Mouse (Mus musculus) urinary bladder, adult 18-20 months (tissue): Measurements from ENCODE around the gene Hoxa6.

Experiments used
- DNase-seq, 2 experiments: peaks; one replicate each; pipeline ENCODE4 v3.0.0; 2022; ENCODE audit warnings: low spot score in 2 of 2, mixed read lengths in 2 of 2

Hoxa6 gene

GRCm38 (mm10) chr6:52164626-52165440, 43.7 kb downstream of the Hoxa6 start, which contains the start of gene Hoxa2:
Hoxa2 (minus strand) TSS chr6:52164831.
- no peak for DNase-seq

GRCm38 (mm10) chr6:52164051-52164625, 44.4 kb downstream of the Hoxa6 start:
- DNase-seq = no peak

- DNase-seq = no peak
Measured at GRCm38 (mm10) chr6:52163366-52164031, 45.0 kb downstream of the Hoxa6 start.

- no peak for DNase-seq
Measured at GRCm38 (mm10) chr6:52162611-52163365, 45.7 kb downstream of the Hoxa6 start.

GRCm38 (mm10) chr6:52162093-52162380, 46.5 kb downstream of the Hoxa6 start:
- DNase-seq = no peak

- no peak for DNase-seq
Measured at GRCm38 (mm10) chr6:52161336-52162092, 47.0 kb downstream of the Hoxa6 start.

GRCm38 (mm10) chr6:52160511-52161335, 47.8 kb downstream of the Hoxa6 start:
- DNase-seq = peak in 1 of 2 experiments; percentile 63

GRCm38 (mm10) chr6:52159979-52160378, 48.5 kb downstream of the Hoxa6 start:
- no peak for DNase-seq

- DNase-seq = no peak
Measured at GRCm38 (mm10) chr6:52159164-52159761, 49.3 kb downstream of the Hoxa6 start.

GRCm38 (mm10) chr6:52158276-52159051, 50.1 kb downstream of the Hoxa6 start, which contains the start of gene Hoxa1:
Hoxa1 (minus strand) TSS chr6:52158317.
- peak; percentile 64 to 74 for DNase-seq

- DNase-seq = no peak
Measured at GRCm38 (mm10) chr6:52157466-52158275, 50.9 kb downstream of the Hoxa6 start.

GRCm38 (mm10) chr6:52156551-52157200, 51.8 kb downstream of the Hoxa6 start:
- no peak for DNase-seq
